Mouse (Mus musculus) lung, postnatal 25 days (tissue): Measurements from ENCODE around the gene Alpl.

Experiments
- DNase-seq: peaks from one replicate; pipeline ENCODE4 v3.0.0; 2022; ENCODE audit warnings: low spot score

Alpl gene

GRCm38 (mm10) chr4:137770901-137771612, 25.1 kb downstream of the Alpl start:
- peak; percentile 51 for DNase-seq

GRCm38 (mm10) chr4:137769635-137770034, 26.5 kb downstream of the Alpl start:
- peak; percentile 57 for DNase-seq

GRCm38 (mm10) chr4:137768831-137769230, 27.4 kb downstream of the Alpl start:
- no peak for DNase-seq

GRCm38 (mm10) chr4:137768381-137768780, 27.8 kb downstream of the Alpl start:
- no peak for DNase-seq

- no peak for DNase-seq
Measured at GRCm38 (mm10) chr4:137766365-137766764, 29.8 kb downstream of the Alpl start.

- DNase-seq: no peak
Measured at GRCm38 (mm10) chr4:137765554-137765971, 30.6 kb downstream of the Alpl start.

- DNase-seq: no peak
Measured at GRCm38 (mm10) chr4:137764621-137765020, 31.6 kb downstream of the Alpl start.

- peak; percentile 38 for DNase-seq
Measured at GRCm38 (mm10) chr4:137763920-137764495, 32.2 kb downstream of the Alpl start.

- no peak for DNase-seq
Measured at GRCm38 (mm10) chr4:137762886-137763285, 33.3 kb downstream of the Alpl start.

- DNase-seq: no peak
Measured at GRCm38 (mm10) chr4:137754446-137754845, 41.7 kb downstream of the Alpl start.

GRCm38 (mm10) chr4:137753199-137753598, 43.0 kb downstream of the Alpl start:
- DNase-seq: no peak

GRCm38 (mm10) chr4:137752471-137752870, 43.7 kb downstream of the Alpl start:
- DNase-seq: no peak

- peak; percentile 32 for DNase-seq
Measured at GRCm38 (mm10) chr4:137751717-137752116, 44.5 kb downstream of the Alpl start.

- DNase-seq: no peak
Measured at GRCm38 (mm10) chr4:137751310-137751709, 44.9 kb downstream of the Alpl start.

GRCm38 (mm10) chr4:137750121-137750520, 46.1 kb downstream of the Alpl start:
- no peak for DNase-seq

GRCm38 (mm10) chr4:137749680-137750079, 46.5 kb downstream of the Alpl start:
- no peak for DNase-seq

GRCm38 (mm10) chr4:137748726-137749125, 47.5 kb downstream of the Alpl start:
- DNase-seq: no peak

- no peak for DNase-seq
Measured at GRCm38 (mm10) chr4:137747590-137747989, 48.6 kb downstream of the Alpl start.

GRCm38 (mm10) chr4:137747091-137747490, 49.1 kb downstream of the Alpl start:
- no peak for DNase-seq

GRCm38 (mm10) chr4:137744433-137744918, 51.7 kb downstream of the Alpl start:
- DNase-seq: no peak

- DNase-seq: no peak
Measured at GRCm38 (mm10) chr4:137743791-137744190, 52.4 kb downstream of the Alpl start.

GRCm38 (mm10) chr4:137740350-137740749, 55.8 kb downstream of the Alpl start:
- no peak for DNase-seq

- peak; percentile 28 for DNase-seq
Measured at GRCm38 (mm10) chr4:137739151-137739923, 56.8 kb downstream of the Alpl start.
